Mouse (Mus musculus) T-helper 2 cell (primary cell): ENCODE results near the gene Nfkbil1.

Experiments
- in situ Hi-C: fragments of 300-600 bp; cut with MboI, MseI; formaldehyde crosslinking; loops from one replicate; pipeline ENCODE4 v1.15.1; 2025; ENCODE audit warnings: high pct_unique_total_duplicates

Nfkbil1 gene

GRCm38 (mm10) chr17:35185639-35186611 is 49.7 kb downstream of the Nfkbil1 start:
- in situ Hi-C loops, result no loop called here

- in situ Hi-C loops, result no loop called here
Observed at GRCm38 (mm10) chr17:35180093-35180492, 55.5 kb downstream of the Nfkbil1 start.

- in situ Hi-C loops, result no loop called here
Observed at GRCm38 (mm10) chr17:35178528-35178927, 57.1 kb downstream of the Nfkbil1 start.

- in situ Hi-C loops, result no loop called here
Observed at GRCm38 (mm10) chr17:35175968-35176367, 59.6 kb downstream of the Nfkbil1 start, which contains the start of gene Aif1. Gene Aif1, minus strand, starts transcription at chr17:35176068.

- in situ Hi-C loops, result no loop called here
Observed at GRCm38 (mm10) chr17:35175382-35175781, 60.2 kb downstream of the Nfkbil1 start.

- in situ Hi-C loops, result loop anchor here (5.0 kb wide), 1 partner anchor 58 kb away; the partner anchor contains the start of gene Atp6v1g2
Observed at GRCm38 (mm10) chr17:35174201-35174977, 61.2 kb downstream of the Nfkbil1 start.

GRCm38 (mm10) chr17:35173329-35173728 is 62.3 kb downstream of the Nfkbil1 start:
- in situ Hi-C loops, result loop anchor here (5.0 kb wide), 1 partner anchor 59 kb away; the partner anchor contains the start of gene Atp6v1g2

GRCm38 (mm10) chr17:35172445-35173234 is 63.0 kb downstream of the Nfkbil1 start:
- in situ Hi-C loops, result loop anchor here (5.0 kb wide), 1 partner anchor 60 kb away; the partner anchor contains the start of gene Atp6v1g2
